Mouse (Mus musculus) cerebral cortex, adult 2 months (tissue): ENCODE data around the gene Olfr802.

Source experiments
- WGBS: fragments of 180-500 bp; shearing (Covaris S2); methylation state at CpG from one replicate; pipeline ENCODE4 v1.1.7; 2018; 5-methylcytosine and 5-hydroxymethylcytosine counted together

The Olfr802 gene

DNA sequence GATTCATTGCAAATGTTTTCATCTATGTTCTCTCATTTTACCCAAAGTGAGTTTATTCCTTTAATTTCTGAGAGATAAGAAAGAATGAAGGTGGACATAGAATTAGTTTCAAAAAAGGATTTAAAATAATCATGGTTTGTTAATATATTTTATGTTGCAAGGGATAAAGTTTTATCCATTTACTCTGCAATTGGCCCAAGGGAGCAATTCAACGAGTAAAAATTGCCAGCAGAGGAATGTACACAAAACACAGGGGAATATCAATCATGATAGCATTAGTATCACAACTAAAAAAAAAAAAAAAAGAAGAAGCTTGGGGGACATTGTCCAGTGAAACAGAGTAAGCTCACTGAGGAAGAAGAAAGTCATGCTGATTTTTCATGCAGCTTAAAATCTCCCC is at the start of gene Olfr802:
TSS of gene Olfr802 (minus strand) at position 101 of the 400 bp plus-strand sequence.
- 79% methylated on average over 1 of the region's 1 CpGs for WGBS

DNA sequence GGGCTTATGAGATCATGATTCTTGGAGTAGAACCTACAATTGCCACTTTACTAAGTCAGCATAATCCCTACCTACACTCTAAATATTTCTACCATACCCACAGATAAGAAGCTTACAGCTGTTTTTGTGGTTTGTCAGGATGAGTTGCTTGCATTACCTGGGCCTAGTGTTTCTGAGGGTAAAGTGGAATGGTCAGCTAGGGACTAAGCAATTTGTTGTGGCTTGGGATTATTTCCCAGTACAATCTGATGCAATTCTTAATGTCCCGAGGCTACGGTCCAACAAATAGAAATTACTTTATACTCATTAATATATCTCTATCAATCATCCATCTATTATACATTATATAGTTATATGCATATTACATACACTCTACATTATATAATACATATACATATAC is 41.3 kb upstream of the Olfr802 start, which contains the start of gene Olfr805:
TSS of gene Olfr805 (minus strand) at position 101 of the 400 bp plus-strand sequence.
- 98% methylated on average over 2 of the region's 2 CpGs for WGBS

GRCm38 (mm10) chr10:129702910-129703309 is 14.9 kb upstream of the Olfr802 start, which contains the start of gene Olfr804:
Olfr804 (plus strand) TSS chr10:129703210.

GRCm38 (mm10) chr10:129694186-129694585 is 6.2 kb upstream of the Olfr802 start, which contains the start of gene Olfr803:
Olfr803 (minus strand) TSS chr10:129694286.
- 81% methylated on average over 2 of the region's 2 CpGs for WGBS

DNA sequence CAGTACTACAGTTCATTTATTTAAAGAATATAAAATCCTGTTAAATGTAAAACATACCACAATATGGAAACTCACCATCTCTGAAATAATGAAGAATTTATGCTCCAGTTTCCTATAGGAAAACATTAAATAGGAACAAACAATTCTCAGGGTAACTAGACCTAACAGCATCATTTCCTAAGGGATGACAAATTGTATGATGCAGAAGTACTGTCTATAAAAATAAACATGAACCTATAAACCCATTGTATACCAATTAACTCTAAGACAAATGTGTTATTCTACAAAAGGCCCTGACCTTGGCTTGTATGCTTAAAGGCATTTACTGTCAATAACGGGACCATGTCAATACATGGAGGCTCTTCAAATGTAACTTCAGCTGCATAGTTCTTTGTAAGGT is 14.2 kb downstream of the Olfr802 start, which contains the start of gene Olfr801:
TSS of gene Olfr801 (minus strand) at position 101 of the 400 bp plus-strand sequence.
- 85% methylated on average over 1 of the region's 1 CpGs for WGBS

DNA sequence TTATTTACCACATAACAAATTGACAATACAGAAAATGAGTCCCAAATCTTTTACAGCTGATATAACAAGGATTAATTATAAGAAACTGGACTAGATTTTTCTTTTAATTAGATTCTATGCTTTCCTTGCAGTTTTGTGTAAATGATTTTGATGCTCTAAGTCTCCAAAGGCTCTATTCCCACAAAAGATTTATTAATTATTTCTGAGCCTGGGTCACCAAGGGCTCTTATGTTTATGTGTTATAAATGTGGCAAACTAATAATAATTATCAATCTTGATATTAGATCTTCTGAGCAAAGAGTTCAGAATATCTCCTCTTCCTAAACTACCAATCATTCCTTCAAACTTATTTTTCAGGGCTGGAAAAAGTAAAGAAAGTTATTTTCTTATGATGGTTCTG is 30.6 kb downstream of the Olfr802 start, which contains the start of gene Olfr800:
TSS of gene Olfr800 (plus strand) at position 301 of the 400 bp plus-strand sequence.

DNA sequence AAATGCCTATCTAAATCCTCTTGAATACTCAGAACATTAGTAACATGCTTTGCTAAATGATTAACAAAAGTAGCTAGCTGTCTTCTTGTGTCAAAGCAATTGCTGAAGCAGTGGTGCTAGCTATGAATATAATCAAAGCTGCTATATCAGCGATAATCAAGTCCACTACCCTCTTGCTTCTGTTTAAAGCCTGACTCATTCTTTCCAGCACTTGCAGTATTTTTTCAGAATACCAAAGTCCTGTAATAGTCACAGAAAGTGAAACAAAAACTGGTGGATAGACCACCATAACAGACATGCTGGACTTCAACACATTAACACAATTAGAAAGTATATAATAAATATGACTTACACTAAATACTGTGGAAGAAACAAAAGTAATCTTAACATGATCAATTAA is 36.2 kb downstream of the Olfr802 start:
- 88% methylated on average over 1 of the region's 1 CpGs for WGBS

DNA sequence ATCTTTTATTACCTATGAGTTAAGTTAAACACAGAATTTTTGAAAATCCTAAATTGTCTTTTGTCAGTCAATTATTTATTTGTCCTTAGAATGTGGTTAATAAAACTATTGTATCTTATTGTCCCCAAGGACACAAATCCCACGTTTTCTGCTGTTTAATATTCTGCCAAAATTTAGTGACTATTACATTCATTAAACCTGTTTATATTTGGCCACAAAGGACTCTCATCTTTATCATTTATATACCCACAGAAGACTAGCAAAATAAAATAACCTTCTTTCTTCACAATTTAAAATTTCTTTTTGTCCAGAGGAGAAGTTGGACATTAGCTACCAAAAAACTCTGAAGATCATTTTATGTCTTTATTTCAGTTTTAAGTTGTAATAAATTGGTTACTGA is 50.8 kb downstream of the Olfr802 start, which contains the start of gene Olfr799:
TSS of gene Olfr799 (plus strand) at position 301 of the 400 bp plus-strand sequence.
- WGBS = 25% methylated on average over 1 of the region's 1 CpGs

- 76% methylated on average over 1 of the region's 1 CpGs for WGBS
Measured at GRCm38 (mm10) chr10:129627834-129628233, 60.1 kb downstream of the Olfr802 start, which contains the start of gene Olfr798. Olfr798 (minus strand) TSS chr10:129627934.
